Mouse (Mus musculus) lung, postnatal 36 days (tissue): ENCODE measurements around the gene Mtpn.

Source experiments
- DNase-seq: peaks from one replicate; pipeline ENCODE4 v3.0.0; 2022; ENCODE audit warnings: mixed read lengths

The Mtpn gene

DNA sequence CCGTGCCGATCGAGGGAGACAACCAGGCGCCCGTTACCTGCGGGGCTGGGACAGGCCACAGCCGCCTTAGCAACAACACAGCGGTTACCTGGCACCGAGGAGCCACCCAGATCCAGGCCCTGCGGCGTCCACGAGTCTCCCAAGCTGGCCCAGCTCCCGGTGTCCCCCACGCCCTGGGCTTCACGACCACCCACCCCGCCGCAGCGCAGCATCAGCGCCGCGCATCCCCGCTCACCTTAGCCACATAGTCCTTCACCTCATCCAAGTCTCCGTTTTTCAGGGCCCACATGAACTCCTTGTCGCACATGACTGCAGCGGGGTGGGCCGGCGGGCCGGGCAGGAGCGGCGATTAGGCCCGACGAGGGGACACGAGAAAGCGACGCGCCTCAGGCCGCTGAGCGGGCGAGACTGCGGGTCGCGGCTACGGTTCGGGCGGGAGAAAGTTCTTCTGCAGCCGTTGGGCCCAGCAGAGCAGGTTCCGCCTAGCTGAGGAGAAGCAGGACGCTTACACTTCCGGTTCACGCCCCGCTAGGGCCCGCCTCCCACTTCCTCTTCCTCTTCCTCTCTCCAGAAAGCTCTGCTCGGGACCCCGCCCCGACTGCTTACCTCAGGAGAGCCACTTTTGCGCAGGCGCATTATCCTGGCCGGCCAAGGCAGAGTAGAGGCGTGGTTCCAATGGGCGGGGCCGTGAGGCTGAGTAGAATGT, at the start of gene Mtpn:
TSS of gene Mtpn (minus strand) at position 585 of the 706 bp plus-strand sequence.
- DNase-seq, result peak; percentile 100

DNA sequence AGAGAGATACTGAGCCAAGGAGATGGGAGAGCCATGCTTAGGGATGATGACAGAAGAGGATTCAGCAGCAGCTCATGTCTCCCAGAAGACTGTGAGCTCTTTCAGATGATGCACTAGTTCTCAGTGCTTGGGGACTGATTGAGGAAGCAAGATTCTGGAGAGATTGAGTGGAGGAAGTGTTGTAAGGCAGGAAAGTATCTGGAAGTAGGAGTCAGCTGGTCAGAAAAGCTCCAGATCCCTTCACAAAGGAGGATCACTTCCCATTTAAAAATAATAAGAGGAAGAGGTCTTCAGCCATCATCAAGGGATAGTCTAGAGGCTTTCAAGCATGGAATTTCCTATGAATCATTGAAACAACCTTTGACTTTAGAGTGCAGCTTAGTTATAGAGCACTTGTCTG, 29.0 kb upstream of the Mtpn start:
- no peak for DNase-seq

DNA sequence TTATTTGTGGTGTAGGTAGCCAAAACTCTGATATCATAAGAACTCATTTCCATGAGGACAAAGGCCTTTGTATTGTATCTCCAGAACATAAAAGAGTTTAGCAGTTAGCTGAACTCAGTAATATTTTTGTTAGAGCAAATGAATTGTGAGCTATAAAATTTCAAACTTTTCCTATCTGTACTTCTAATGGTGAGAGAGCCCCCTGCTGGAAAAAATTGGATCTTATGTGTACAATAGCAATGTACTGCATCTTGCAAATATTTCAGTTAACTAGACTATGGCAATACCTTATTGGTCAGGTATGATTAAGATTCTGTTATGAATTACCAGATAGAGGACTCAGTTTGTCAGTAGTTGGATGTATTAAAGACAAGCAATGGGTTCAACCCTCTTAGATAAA, 28.1 kb upstream of the Mtpn start:
- peak; percentile 90 for DNase-seq

DNA sequence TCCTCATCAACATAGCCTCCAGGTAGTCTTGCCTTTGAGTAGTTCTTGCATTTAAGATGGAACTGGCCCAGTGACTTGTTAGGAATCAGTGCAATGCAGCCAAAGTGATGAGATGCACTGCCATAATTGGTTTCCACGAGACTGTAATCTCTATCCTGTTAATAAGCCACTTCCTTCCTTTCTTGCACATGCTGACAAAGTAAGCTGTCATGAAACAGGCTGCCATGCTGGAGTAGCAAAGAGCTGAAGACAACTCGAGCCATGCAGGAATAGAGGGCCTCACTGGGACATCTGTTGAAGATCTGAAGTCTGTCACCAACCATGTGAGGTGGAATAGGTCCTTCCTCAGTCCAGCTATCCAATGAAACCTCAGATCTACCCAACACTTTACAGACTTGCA, 20.3 kb upstream of the Mtpn start:
- no peak for DNase-seq

DNA sequence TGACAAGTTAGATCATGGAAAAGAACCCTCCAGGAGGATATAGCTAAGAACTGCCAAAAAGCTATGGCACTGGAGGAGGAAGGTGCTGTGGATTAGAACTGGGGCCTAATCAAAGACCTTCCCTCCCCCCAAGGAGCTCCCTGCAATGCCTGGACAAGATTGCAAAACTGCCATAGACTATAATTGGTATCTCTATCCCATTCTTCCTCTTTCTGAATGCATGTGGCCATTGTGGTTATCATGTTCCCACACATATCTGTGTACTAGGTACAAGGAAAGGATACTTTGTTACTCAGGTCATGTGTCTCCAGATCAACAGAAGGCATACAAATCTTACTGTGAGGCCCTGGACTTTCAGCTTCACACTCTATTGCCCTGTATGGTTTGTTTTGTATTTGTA, 4.7 kb upstream of the Mtpn start:
- DNase-seq, result peak; percentile 48

DNA sequence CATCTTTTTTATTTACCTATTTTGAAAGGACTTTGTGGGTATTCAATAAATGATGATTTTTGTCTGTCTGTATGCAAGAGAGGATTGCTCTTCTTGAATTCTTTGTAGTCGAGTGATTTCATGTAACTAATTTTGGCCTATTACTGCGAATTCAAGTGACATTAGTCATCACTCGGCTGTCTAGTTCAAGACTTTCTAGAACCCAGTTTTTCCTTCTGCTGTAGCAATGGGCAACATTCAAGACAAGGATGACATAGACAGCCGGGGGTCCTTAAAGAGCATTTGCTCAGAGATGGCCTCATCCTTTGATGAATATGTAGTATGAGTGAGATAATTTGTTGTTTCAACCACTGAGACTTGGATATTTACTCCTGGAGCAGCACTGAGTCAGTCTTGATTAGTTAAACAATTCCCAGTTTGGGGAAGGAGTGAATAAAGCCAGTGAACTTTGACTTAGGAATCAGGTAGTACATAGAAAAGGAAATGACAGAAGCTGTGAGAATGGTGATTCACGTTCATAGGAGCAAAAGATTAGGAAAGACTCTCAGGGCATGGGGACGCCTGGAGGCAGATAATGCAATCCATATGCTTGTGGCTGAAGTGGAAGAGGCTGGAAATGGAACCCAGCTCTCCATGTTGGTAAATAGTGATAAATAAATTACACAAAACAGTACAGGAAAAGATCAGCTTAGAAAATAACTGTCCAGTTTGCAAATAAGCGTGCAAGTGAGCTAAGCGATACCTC, 3.1 kb upstream of the Mtpn start:
- peak; percentile 6 for DNase-seq

DNA sequence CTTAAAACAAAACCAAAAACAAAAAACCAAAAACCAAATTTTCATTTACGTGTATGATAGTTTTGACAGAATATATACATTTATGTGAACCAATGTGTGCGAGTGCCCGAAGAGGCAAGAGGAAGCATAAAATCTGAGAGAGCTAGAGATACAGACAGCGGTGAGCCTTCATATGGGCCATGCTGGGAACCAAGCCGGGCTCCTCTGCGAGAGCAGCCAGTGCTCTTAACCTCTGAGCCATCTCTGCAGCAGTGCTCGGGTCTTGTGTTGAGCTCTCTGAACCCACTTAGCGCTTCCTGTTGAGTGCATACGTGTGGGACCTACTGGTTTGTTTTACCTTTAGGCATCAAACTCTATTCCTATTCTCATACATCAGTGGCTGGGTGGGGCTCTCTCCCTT, 689 bp upstream of the Mtpn start:
- DNase-seq, result no peak

DNA sequence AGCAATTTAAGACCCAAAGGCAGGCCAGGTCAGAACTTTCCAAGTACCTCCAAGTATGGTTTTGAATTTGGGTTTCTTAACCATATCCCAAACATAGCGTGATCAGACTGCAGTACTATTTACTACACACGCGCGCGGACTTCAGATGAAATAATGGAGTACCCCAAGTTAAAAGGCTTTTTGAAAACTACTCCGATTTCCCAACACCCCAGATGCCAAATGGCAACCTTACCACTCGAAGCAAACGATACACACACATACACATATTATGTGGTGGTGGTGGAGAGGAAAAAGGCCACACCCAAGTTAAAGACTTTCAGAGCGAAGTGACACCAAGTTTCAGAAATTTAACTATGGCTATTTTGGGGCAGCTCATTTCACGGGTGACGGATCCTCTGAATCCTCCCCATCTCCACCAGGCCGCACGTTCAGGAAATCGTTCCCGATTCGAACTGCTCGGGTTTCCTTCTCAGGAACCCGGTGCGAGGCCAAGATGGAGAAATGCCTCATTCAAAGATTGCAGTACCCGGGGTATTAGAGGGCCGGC, 858 bp downstream of the Mtpn start:
- DNase-seq, result no peak

DNA sequence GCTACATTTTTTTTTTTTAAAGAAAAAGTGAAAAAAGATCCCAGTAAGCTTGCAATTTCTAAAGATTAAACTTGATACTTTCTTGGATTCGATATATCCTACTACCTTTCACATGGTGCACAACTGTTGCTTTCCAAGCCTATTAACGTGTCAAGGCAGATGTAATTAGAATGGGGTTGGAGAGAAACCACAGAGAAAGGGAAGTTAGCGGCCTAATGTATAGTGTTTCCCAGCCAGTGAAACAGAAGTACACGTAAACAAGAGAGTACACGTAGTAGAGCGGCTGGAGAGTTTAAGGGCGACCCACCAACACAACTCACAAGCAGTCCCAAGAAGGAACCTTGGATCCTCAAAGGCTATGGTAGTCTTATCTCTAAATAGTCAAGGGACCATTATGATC, 3.7 kb downstream of the Mtpn start:
- DNase-seq, result peak; percentile 15

DNA sequence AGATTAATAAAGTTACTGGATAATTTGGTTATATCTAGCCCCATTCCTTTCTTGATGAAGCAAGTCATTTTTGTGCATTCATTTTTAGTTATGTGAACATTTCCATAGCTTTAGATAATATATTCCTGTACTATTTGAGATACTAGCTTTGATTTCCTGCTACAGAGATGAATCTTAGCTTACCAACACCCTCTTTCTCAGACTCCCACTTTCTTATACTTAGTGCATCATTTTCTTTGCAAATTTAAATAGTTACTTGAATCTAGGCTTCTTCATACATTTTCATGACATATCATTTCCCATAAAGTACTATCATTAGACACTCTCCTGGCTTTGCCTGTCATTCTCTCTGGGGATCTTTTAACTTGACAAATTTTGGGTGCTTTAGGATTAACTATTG, 26.3 kb downstream of the Mtpn start:
- DNase-seq, result no peak

DNA sequence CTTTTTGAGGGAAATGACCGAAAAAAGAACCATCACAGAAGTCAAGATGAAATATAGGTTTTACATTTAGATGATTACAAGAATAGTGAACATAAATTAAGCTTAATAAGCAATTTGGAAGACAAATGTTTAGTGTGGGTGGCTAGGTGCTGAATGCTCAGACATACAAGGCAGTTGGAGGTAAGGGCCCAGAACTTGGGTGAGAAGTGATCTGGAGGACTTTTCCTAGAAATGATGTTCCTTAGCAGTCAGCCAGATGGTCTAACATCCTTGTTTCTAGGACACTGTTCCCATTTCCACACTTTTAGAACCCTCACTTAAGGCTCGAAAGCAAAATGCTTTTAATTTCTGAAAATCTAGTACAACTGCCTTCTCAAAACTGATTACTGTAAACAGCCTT, 34.9 kb downstream of the Mtpn start:
- DNase-seq, result no peak

DNA sequence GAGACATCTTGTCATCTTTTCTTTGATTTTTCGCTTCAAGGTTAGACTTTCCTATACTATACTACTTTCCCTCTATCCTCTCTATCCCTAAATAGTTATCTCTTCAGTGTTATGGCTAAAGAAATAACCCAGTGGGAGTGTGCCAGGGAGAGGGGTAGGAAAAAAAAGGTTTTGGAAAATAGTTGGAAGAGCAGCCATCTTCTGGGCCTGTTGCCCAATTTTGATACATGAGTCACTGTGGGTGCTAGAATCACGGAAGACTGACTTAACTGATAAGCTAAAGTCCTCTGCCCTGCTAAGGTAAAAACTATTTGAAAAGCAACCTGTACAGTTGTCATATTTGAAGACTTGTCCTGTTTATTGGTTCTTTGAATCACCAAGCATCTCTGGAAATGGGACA, 36.8 kb downstream of the Mtpn start:
- DNase-seq, result no peak

DNA sequence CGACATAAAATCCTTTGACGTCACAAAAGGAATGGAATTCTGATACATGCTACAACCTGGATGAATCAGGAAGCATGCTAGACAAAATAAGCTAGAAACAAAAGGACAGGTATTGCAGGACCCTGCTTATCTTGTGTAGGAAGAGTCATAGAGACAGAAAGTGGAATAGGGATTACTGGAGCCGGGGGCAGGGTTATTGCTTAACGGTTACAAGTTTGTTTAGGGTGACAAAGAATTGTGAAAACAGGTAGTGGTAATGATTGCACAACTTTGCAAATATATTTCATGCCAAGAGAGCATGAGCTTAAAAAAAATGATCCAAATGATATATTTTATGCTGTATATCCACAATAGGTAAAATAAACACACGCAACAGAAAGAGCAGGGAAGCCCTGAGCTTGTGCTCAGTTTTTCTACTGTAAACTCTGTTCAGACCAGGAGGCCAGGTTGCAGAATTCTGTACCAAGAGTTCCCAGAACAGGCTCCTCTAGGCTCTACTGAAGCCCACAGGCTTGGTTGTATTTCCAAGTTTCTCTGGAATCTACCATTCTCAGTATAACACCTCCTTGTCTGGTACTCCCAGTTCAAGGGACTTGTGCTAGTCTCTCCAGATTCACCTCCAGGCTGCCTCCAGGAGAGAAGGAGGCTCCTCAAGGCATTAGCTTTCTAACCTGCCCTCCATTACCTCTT, 39.6 kb downstream of the Mtpn start:
- DNase-seq, result peak; percentile 50

DNA sequence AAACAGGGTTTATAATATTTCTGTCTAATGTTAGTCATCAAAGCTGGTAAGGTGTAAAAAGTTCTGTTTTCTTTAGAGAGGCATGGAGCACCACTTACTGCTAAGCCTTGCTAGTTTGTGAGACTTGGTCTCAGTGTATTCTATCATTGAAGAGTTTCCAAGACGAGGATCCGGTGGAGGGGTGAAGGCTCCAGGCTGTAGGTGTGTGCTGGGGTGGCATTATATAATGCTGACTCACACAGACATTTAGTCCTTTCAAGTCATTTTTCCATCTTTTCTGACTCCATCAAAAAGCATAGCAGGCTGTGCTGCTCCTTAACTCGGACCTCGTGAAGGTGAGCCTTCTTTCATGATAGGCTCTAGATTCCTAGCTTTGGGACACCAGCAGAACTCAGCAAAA, 42.3 kb downstream of the Mtpn start:
- no peak for DNase-seq

DNA sequence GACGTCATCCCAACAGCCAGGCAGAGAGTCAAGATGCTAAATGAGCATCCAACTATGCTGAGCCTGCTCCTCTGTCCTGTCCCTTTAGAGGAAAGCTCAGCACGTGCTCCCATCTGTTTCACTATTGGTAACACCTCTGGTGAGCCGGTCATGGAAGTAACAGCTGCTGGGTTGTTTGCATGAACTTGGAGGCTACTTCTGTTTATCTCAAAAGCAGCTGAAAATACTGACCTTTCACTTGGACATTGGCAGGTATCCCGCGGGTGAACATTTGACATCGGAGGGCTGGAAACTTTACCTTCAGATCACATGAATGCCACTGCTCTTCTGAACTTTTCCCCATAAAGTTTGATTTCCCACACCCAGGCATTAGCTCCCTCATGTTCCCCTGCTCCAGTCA, 45.8 kb downstream of the Mtpn start:
- DNase-seq, result no peak

DNA sequence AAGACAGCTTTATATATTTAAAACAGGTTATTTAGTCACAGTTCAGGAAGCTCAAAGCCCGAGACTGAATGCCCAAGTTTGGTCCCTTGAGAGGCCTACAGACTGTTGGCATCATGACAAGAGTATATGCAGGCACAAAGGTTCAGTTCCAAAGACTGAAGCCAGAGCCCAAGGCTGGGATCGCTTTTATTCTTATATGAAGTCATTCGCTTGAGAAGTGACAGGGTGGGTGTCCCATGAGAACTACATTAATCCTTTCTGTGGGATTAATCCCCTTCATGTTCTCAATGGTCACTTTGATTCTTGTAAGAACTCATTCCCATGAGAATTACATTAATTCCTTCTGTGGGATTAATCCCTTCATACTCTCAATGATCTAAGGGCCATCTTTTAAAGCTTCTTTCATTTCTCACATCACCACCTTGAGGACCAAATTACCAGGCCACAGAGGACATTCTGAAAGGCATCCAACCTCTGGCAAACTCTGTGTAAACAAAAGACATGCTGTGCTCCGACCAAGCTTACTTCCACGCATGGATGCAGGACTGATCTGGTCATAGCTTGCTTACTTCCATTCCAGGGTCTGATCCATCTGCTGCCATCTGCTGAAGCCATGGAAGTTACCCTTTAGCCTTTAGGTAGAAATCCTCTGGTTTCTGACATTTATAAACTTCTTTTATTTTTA, 59.9 kb downstream of the Mtpn start:
- no peak for DNase-seq

DNA sequence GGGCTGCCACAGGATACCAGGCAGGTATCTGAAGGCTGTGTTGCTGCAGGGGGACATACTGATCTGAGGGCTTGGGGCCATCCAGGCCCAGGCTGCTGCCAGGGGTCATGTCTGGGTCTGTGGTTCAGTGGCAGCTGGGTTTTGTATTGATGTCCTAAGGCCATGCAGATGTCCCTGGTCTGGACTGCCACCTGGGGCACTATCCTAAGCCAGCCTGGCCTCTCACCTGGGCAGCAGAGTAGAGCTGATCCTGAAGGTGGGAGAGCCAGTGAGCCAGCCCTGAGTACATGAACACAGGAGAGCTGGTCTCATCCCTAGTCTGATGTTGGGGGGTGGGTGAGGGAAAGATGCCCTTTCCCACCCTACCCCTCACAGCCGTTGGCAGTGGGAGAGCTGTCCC, 62.9 kb downstream of the Mtpn start:
- DNase-seq, result no peak

DNA sequence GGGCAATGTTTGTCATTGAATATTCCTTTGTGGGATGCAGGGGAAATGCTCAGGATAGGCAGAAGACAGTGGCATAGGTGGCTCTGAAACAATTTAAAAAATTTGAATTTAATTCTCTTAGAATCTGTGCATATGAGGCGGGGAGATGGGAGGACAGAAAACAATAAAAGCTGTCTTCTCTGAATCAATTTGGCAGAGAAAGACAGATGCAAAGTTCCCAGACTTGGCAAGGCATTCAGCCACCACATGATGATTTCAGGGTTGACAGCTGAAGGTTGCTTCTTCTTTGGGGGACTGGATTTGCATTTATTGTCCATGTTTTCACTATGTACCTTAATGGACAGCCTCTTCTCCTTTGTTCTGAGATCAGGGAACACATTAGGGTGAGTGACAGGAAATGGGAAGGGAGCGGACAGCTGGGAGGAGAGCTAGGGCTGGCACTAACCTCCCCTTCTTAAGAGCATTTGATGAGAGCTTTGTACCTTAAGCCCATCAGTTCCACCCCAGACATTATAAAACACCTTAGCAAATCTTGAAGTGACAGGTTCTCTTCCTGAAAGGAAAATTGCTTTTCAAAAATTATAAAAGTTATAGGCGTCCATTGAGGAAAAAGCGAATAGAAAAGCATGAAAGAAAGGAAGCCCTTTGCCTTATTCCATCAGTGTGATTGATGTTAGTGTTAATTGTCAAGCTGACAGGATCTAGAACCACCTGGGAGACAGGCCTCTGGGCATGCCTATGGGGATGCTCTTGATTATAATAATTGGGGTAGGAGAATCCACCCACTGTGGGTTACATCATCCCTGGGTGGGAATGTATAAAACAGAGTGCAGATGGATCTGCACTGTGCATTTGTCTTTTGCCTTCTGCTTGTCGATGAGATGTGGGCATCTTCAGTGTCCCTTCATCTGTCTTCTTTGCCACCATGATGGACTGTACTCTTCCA, 76.0 kb downstream of the Mtpn start:
- DNase-seq, result no peak

DNA sequence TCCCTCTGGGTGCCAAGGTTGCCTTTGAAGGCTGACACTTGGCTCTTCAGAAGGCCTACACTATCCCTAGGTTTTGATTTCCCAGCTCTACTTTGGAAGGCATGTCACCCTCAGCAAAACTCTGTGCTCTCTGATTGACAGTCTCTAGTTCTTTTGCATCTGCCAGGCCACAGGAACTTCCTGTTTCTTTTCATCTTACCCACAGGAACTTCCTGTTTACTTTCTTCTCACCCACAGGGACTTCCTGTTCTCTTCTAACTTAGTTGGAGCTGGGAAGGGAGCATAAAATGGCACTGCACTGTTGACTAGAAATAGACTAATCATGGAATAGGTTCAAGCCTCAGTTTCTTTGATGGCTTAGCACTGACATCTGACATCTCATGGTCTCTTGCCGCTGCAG, 77.2 kb downstream of the Mtpn start:
- no peak for DNase-seq
